Mouse (Mus musculus): ENCODE data around the gene Rtn4rl1. TPM values are rescaled to one million over a fixed set of nuclear protein-coding genes. Genes with fewer than 3 reads are reported as not detected.

The Rtn4rl1 gene
- polyA plus RNA-seq, 1 experiment from 2014 or later, result 2.0 TPM

- no peak overlapping the region for H3K27ac ChIP-seq (replicated peaks; ENCODE audit: low read depth, low read length)
- H3K9me3 ChIP-seq (replicated peaks; ENCODE audit: control insufficient read depth, low read length), result no peaks in the 10 kb centered on the region
- H3K4me3 ChIP-seq (ENCODE audit: low read depth, low read length), result no peak overlapping the region
- peaks cover 8% of the 10 kb centered on the region for H3K27me3 ChIP-seq (ENCODE audit: control insufficient read depth, insufficient read depth, low read length)
- H3K36me3 ChIP-seq (replicated peaks; ENCODE audit: control insufficient read depth, insufficient read depth, low read depth, low read length), result no peaks in the 10 kb centered on the region; the same call in 1 of the 2 replicates
- H3K9ac ChIP-seq (replicated peaks; ENCODE audit: low read length), result no peak overlapping the region
- DNase-seq (ENCODE audit: low spot score) (no peak), ATAC-seq (replicated peaks; ENCODE audit: insufficient number of reproducible peaks, low FRiP score, low TSS enrichment, low read depth) (no peak)
- H3K4me1 ChIP-seq (ENCODE audit: control insufficient read depth, insufficient read depth, low read length), result no peaks in the 10 kb centered on the region
- 83% methylated on average over 9 of the region's 9 CpGs for WGBS
- H3K4me2 ChIP-seq (ENCODE audit: low read depth, low read length), result no peak overlapping the region
Measured at GRCm38 (mm10) chr11:75296406-75297005, 102.9 kb downstream of the Rtn4rl1 start.

GRCm38 (mm10) chr11:75297631-75298030 lies 104.0 kb downstream of the Rtn4rl1 start:
- Histone ChIP-seq H3K9ac (replicated peaks; ENCODE audit: low read length) (no peak overlapping the region), H3K4me1 (ENCODE audit: control insufficient read depth, insufficient read depth, low read length) (no peaks in the 10 kb centered on the region), H3K27me3 (ENCODE audit: control insufficient read depth, insufficient read depth, low read length) (no peaks in the 10 kb centered on the region; the same call in 1 of the 2 replicates), H3K9me3 (replicated peaks; ENCODE audit: control insufficient read depth, low read length) (no peaks in the 10 kb centered on the region), H3K4me2 (ENCODE audit: low read depth, low read length) (no peak overlapping the region), H3K27ac (replicated peaks; ENCODE audit: low read depth, low read length) (no peak overlapping the region), H3K36me3 (replicated peaks; ENCODE audit: control insufficient read depth, insufficient read depth, low read depth, low read length) (no peaks in the 10 kb centered on the region; the same call in 1 of the 2 replicates), H3K4me3 (ENCODE audit: low read depth, low read length) (no peak overlapping the region)
- no peak for DNase-seq (ENCODE audit: low spot score)
- 75% methylated on average over 9 of the region's 9 CpGs for WGBS
- no peak for ATAC-seq (replicated peaks; ENCODE audit: insufficient number of reproducible peaks, low FRiP score, low TSS enrichment, low read depth)

GRCm38 (mm10) chr11:75298491-75298890 lies 104.9 kb downstream of the Rtn4rl1 start:
- DNase-seq (ENCODE audit: low spot score), result no peak
- H3K4me2 ChIP-seq (ENCODE audit: low read depth, low read length), result no peak overlapping the region
- H3K27me3 ChIP-seq (ENCODE audit: control insufficient read depth, insufficient read depth, low read length), result no peaks in the 10 kb centered on the region
- WGBS, result 54% methylated on average over 11 of the region's 11 CpGs
- H3K36me3 ChIP-seq (replicated peaks; ENCODE audit: control insufficient read depth, insufficient read depth, low read depth, low read length), result no peaks in the 10 kb centered on the region; the same call in 1 of the 2 replicates
- no peaks in the 10 kb centered on the region for H3K9me3 ChIP-seq (replicated peaks; ENCODE audit: control insufficient read depth, low read length)
- no peaks in the 10 kb centered on the region for H3K4me1 ChIP-seq (ENCODE audit: control insufficient read depth, insufficient read depth, low read length)
- no peak overlapping the region for H3K4me3 ChIP-seq (ENCODE audit: low read depth, low read length)
- ATAC-seq (replicated peaks; ENCODE audit: insufficient number of reproducible peaks, low FRiP score, low TSS enrichment, low read depth), result no peak
- H3K27ac ChIP-seq (replicated peaks; ENCODE audit: low read depth, low read length), result no peak overlapping the region
- H3K9ac ChIP-seq (replicated peaks; ENCODE audit: low read length), result no peak overlapping the region

GRCm38 (mm10) chr11:75299786-75300185 lies 106.2 kb downstream of the Rtn4rl1 start:
- Histone ChIP-seq H3K4me3 (ENCODE audit: low read depth, low read length) (no peak overlapping the region), H3K4me2 (ENCODE audit: low read depth, low read length) (no peak overlapping the region), H3K9me3 (replicated peaks; ENCODE audit: control insufficient read depth, low read length) (no peaks in the 10 kb centered on the region), H3K36me3 (replicated peaks; ENCODE audit: control insufficient read depth, insufficient read depth, low read depth, low read length) (no peaks in the 10 kb centered on the region; the same call in 1 of the 2 replicates), H3K9ac (replicated peaks; ENCODE audit: low read length) (no peak overlapping the region), H3K27me3 (ENCODE audit: control insufficient read depth, insufficient read depth, low read length) (no peaks in the 10 kb centered on the region), H3K27ac (replicated peaks; ENCODE audit: low read depth, low read length) (no peak overlapping the region), H3K4me1 (ENCODE audit: control insufficient read depth, insufficient read depth, low read length) (no peaks in the 10 kb centered on the region)
- DNase-seq (ENCODE audit: low spot score) (no peak), ATAC-seq (replicated peaks; ENCODE audit: insufficient number of reproducible peaks, low FRiP score, low TSS enrichment, low read depth) (no peak)
- WGBS, result 83% methylated on average over 10 of the region's 10 CpGs

GRCm38 (mm10) chr11:75300954-75301353 lies 107.4 kb downstream of the Rtn4rl1 start:
- H3K36me3 ChIP-seq (replicated peaks; ENCODE audit: control insufficient read depth, insufficient read depth, low read depth, low read length), result no peaks in the 10 kb centered on the region; the same call in 1 of the 2 replicates
- H3K27ac ChIP-seq (replicated peaks; ENCODE audit: low read depth, low read length), result no peak overlapping the region
- H3K4me2 ChIP-seq (ENCODE audit: low read depth, low read length), result no peak overlapping the region
- no peak overlapping the region for H3K9ac ChIP-seq (replicated peaks; ENCODE audit: low read length)
- 83% methylated on average over 9 of the region's 9 CpGs for WGBS
- no peak for DNase-seq (ENCODE audit: low spot score)
- H3K27me3 ChIP-seq (ENCODE audit: control insufficient read depth, insufficient read depth, low read length), result no peaks in the 10 kb centered on the region
- H3K4me3 ChIP-seq (ENCODE audit: low read depth, low read length), result no peak overlapping the region
- no peaks in the 10 kb centered on the region for H3K9me3 ChIP-seq (replicated peaks; ENCODE audit: control insufficient read depth, low read length)
- no peak for ATAC-seq (replicated peaks; ENCODE audit: insufficient number of reproducible peaks, low FRiP score, low TSS enrichment, low read depth)
- H3K4me1 ChIP-seq (ENCODE audit: control insufficient read depth, insufficient read depth, low read length), result no peaks in the 10 kb centered on the region

- peaks cover 4% of the 10 kb centered on the region for H3K36me3 ChIP-seq (replicated peaks; ENCODE audit: control insufficient read depth, insufficient read depth, low read depth, low read length)
Measured at GRCm38 (mm10) chr11:75304797-75305196, 111.2 kb downstream of the Rtn4rl1 start.

GRCm38 (mm10) chr11:75308650-75309049 lies 115.1 kb downstream of the Rtn4rl1 start:
- H3K4me2 ChIP-seq (ENCODE audit: low read depth, low read length), result no peak overlapping the region
- no peak overlapping the region for H3K9ac ChIP-seq (replicated peaks; ENCODE audit: low read length)
- no peaks in the 10 kb centered on the region for H3K4me1 ChIP-seq (ENCODE audit: control insufficient read depth, insufficient read depth, low read length)
- H3K36me3 ChIP-seq (replicated peaks; ENCODE audit: control insufficient read depth, insufficient read depth, low read depth, low read length), result peaks cover 4% of the 10 kb centered on the region
- no peak overlapping the region for H3K27ac ChIP-seq (replicated peaks; ENCODE audit: low read depth, low read length)
- H3K9me3 ChIP-seq (replicated peaks; ENCODE audit: control insufficient read depth, low read length), result no peaks in the 10 kb centered on the region
- H3K4me3 ChIP-seq (ENCODE audit: low read depth, low read length), result no peak overlapping the region
- ATAC-seq (replicated peaks; ENCODE audit: insufficient number of reproducible peaks, low FRiP score, low TSS enrichment, low read depth) (no peak), DNase-seq (ENCODE audit: low spot score) (no peak)
- H3K27me3 ChIP-seq (ENCODE audit: control insufficient read depth, insufficient read depth, low read length), result no peaks in the 10 kb centered on the region
- 84% methylated on average over 4 of the region's 4 CpGs for WGBS

More at GRCm38 (mm10) chr11:75304797-75305196, 111.2 kb downstream of the Rtn4rl1 start:
- Histone ChIP-seq H3K27me3 (ENCODE audit: control insufficient read depth, insufficient read depth, low read length) (no peaks in the 10 kb centered on the region), H3K27ac (replicated peaks; ENCODE audit: low read depth, low read length) (no peak overlapping the region), H3K4me3 (ENCODE audit: low read depth, low read length) (no peak overlapping the region), H3K4me1 (ENCODE audit: control insufficient read depth, insufficient read depth, low read length) (no peaks in the 10 kb centered on the region), H3K9ac (replicated peaks; ENCODE audit: low read length) (no peak overlapping the region), H3K4me2 (ENCODE audit: low read depth, low read length) (no peak overlapping the region), H3K9me3 (replicated peaks; ENCODE audit: control insufficient read depth, low read length) (no peaks in the 10 kb centered on the region)
- DNase-seq (ENCODE audit: low spot score), result no peak
- ATAC-seq (replicated peaks; ENCODE audit: insufficient number of reproducible peaks, low FRiP score, low TSS enrichment, low read depth), result no peak
- 84% methylated on average over 9 of the region's 9 CpGs for WGBS

GRCm38 (mm10) chr11:75310813-75311212 lies 117.2 kb downstream of the Rtn4rl1 start:
- no peak overlapping the region for H3K4me2 ChIP-seq (ENCODE audit: low read depth, low read length)
- no peak overlapping the region for H3K9ac ChIP-seq (replicated peaks; ENCODE audit: low read length)
- peaks cover 4% of the 10 kb centered on the region for H3K36me3 ChIP-seq (replicated peaks; ENCODE audit: control insufficient read depth, insufficient read depth, low read depth, low read length)
- no peak for ATAC-seq (replicated peaks; ENCODE audit: insufficient number of reproducible peaks, low FRiP score, low TSS enrichment, low read depth)
- H3K4me3 ChIP-seq (ENCODE audit: low read depth, low read length), result no peak overlapping the region
- DNase-seq (ENCODE audit: low spot score), result no peak
- H3K27ac ChIP-seq (replicated peaks; ENCODE audit: low read depth, low read length), result no peak overlapping the region
- H3K9me3 ChIP-seq (replicated peaks; ENCODE audit: control insufficient read depth, low read length), result no peaks in the 10 kb centered on the region
- H3K4me1 ChIP-seq (ENCODE audit: control insufficient read depth, insufficient read depth, low read length), result no peaks in the 10 kb centered on the region
- 89% methylated on average over 8 of the region's 8 CpGs for WGBS
- no peaks in the 10 kb centered on the region for H3K27me3 ChIP-seq (ENCODE audit: control insufficient read depth, insufficient read depth, low read length)

Data from embryonic facial prominence, embryonic 11.5 days (tissue).